Mouse (Mus musculus) embryonic fibroblast, embryonic 13.5 days (primary cell): ENCODE measurements at regions not wholly inside any gene's neighbourhood (a gene's known extent, or its start where the extent isn't known, plus 50 kb on each side); places are given as distances from the start of the nearest gene placed in this dataset.

Experiments
- CTCF ChIP-seq: IDR thresholded peaks from 2 replicates; pipeline ENCODE4 v1.5.1; 2011; ENCODE audit warnings: mild to moderate bottlenecking, control low read depth, low read length, moderate library complexity, borderline replicate concordance; ENCODE audit not compliant: insufficient read depth
- POLR2A ChIP-seq: IDR thresholded peaks from 2 replicates; pipeline ENCODE4 v1.6.1; 2011; ENCODE audit warnings: low read depth, mild to moderate bottlenecking, control low read depth, low read length, moderate library complexity

GRCm38 (mm10) chr11:63525431-63525830 is 396.6 kb downstream of the Pmp22 start:
- no peak for TF ChIP-seq POLR2A
- TF ChIP-seq CTCF, result no peak
